Mouse (Mus musculus) heart, postnatal 14 days (tissue): ENCODE data around the gene Fam198a. TPM values are rescaled to one million over a fixed set of nuclear protein-coding genes. Genes with fewer than 3 reads are reported as not detected.
"Not testable (repeated sequence)": the region's sequence is repeated elsewhere in the genome, so short reads cannot be mapped to it uniquely, and the experiment has no call there.

ENCODE experiments used
- DNase-seq, 2 experiments: peaks; one replicate each; pipeline ENCODE4 v3.0.0; 2021 to 2022
- intact Hi-C: fragments of 180-260 bp; cut with DNase I; formaldehyde crosslinking; loops from one replicate; pipeline ENCODE4 v1.15.1; 2025
- total RNA-seq, 2 experiments: library from RNA; stranded (reverse); gene quantifications; 2 replicates each; pipeline ENCODE4 v1.2.3; 2021

Gene Fam198a
- total RNA-seq, 2 experiments from 2014 or later = 1.7 to 1.8 TPM

- DNase-seq = no peak
- intact Hi-C loops = loop anchor here (5.0 to 10.0 kb wide), 2 partner anchors 174 to 297 kb away; no protein-coding TSS in a partner anchor
These were observed 60.0 kb downstream of the Fam198a start for GRCm38 (mm10) chr9:122010751-122011150.

- intact Hi-C loops = loop anchor here (5.0 to 10.0 kb wide), 2 partner anchors 172 to 294 kb away; no protein-coding TSS in a partner anchor
These were observed 62.0 kb downstream of the Fam198a start for GRCm38 (mm10) chr9:122012816-122013215.

GRCm38 (mm10) chr9:122013629-122014028 lies 62.8 kb downstream of the Fam198a start:
- intact Hi-C loops = loop anchor here (5.0 to 10.0 kb wide), 2 partner anchors 171 to 294 kb away; no protein-coding TSS in a partner anchor
- DNase-seq = no peak

More at GRCm38 (mm10) chr9:122012816-122013215, 62.0 kb downstream of the Fam198a start:
- DNase-seq = no peak

GRCm38 (mm10) chr9:122014241-122014667 lies 63.5 kb downstream of the Fam198a start:
- intact Hi-C loops = loop anchor here (5.0 to 10.0 kb wide), 2 partner anchors 171 to 293 kb away; no protein-coding TSS in a partner anchor
- DNase-seq = peak; percentile 80 to 88

GRCm38 (mm10) chr9:122018079-122018478 lies 67.3 kb downstream of the Fam198a start:
- DNase-seq = no peak
- intact Hi-C loops = loop anchor here (2.0 to 10.0 kb wide), 4 partner anchors 103 to 224 kb away; no protein-coding TSS in a partner anchor

GRCm38 (mm10) chr9:122018782-122019395 lies 68.1 kb downstream of the Fam198a start:
- DNase-seq = peak; percentile 66 to 81
- intact Hi-C loops = loop anchor here (1.0 to 10.0 kb wide), 5 partner anchors 102 to 223 kb away; no protein-coding TSS in a partner anchor

GRCm38 (mm10) chr9:122020321-122020720 lies 69.5 kb downstream of the Fam198a start:
- DNase-seq = no peak
- intact Hi-C loops = no loop called here

GRCm38 (mm10) chr9:122021171-122021570 lies 70.4 kb downstream of the Fam198a start:
- DNase-seq, intact Hi-C loops: not testable (repeated sequence)

- DNase-seq = no peak
- intact Hi-C loops = no loop called here
These were observed 70.8 kb downstream of the Fam198a start for GRCm38 (mm10) chr9:122021581-122021980.

- peak; percentile 81 to 84 for DNase-seq
- intact Hi-C loops = loop anchor here (2.0 kb wide), 1 partner anchor 62 kb away; no protein-coding TSS in a partner anchor
These were observed 72.0 kb downstream of the Fam198a start for GRCm38 (mm10) chr9:122022776-122023175.

GRCm38 (mm10) chr9:122023873-122024272 lies 73.1 kb downstream of the Fam198a start:
- DNase-seq = peak in 1 of 2 experiments; percentile 50
- intact Hi-C loops = loop anchor here (2.0 kb wide), 1 partner anchor 61 kb away; no protein-coding TSS in a partner anchor

- no peak for DNase-seq
- intact Hi-C loops = no loop called here
These were observed 73.6 kb downstream of the Fam198a start for GRCm38 (mm10) chr9:122024419-122024818.

- intact Hi-C loops = no loop called here
- DNase-seq = no peak
These were observed 75.2 kb downstream of the Fam198a start for GRCm38 (mm10) chr9:122025855-122026590.

GRCm38 (mm10) chr9:122027081-122027913 lies 76.5 kb downstream of the Fam198a start:
- DNase-seq = peak; percentile 78 to 80
- intact Hi-C loops = no loop called here

GRCm38 (mm10) chr9:122027914-122028745 lies 77.3 kb downstream of the Fam198a start:
- peak; percentile 75 to 76 for DNase-seq
- intact Hi-C loops = loop anchor here (1.0 to 2.0 kb wide), 3 partner anchors 37 to 89 kb away; partner anchors contain the start of gene Snrk

- intact Hi-C loops = loop anchor here (2.0 kb wide), 1 partner anchor 79 kb away; no protein-coding TSS in a partner anchor
- no peak for DNase-seq
These were observed 79.0 kb downstream of the Fam198a start for GRCm38 (mm10) chr9:122029765-122030164.
